Mouse (Mus musculus) kidney, postnatal 25 days (tissue): ENCODE results near the gene U2surp.

ENCODE experiments used
- DNase-seq, 2 experiments: peaks; one replicate each; pipeline ENCODE4 v3.0.0; 2021; ENCODE audit warnings: mixed read lengths in 2 of 2

U2surp gene

DNA sequence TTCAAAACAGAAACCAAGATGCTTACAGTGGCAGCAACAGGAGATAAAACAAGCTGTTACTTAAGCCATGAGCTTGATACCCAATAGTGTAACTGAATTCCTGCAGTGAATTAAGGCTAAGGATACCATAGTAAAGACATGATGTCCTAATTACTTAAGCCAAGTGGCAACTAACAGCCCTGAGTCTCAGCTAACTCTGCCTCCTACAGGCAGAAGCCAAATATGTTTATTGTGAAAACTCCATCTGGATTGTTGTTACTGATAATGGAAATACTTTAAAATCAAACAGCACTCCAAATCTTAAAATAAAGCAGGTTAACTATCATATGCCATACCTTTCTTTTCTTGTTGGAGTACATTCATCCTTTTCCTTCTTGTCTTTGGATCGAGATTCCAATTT is 47.8 kb downstream of the U2surp start:
- DNase-seq = no peak

GRCm38 (mm10) chr9:95451931-95452330 is 59.9 kb downstream of the U2surp start:
- no peak for DNase-seq

- DNase-seq = no peak
These were observed 61.2 kb downstream of the U2surp start for GRCm38 (mm10) chr9:95450586-95450985.

GRCm38 (mm10) chr9:95442321-95442731 is 69.5 kb downstream of the U2surp start:
- peak in 1 of 2 experiments; percentile 5 for DNase-seq

DNA sequence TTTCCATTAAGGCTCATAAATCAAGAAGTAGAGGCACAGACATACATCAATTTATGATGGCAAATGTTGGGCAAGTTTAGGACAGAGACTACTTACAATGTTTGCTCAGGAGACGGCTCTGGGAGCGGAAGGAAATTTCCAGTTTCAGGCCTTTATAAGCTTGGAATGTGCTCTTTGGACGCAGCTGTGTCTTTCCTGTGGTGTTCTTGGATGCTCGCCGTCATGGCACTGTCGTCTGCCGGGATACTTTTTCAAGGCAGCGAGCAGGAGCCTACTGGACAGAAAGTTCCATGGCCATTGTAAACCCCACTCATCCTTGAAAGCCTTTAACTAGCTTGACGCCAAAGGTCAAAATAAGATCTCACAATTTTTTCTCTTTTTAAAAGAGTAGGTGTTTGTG is 73.9 kb downstream of the U2surp start:
- DNase-seq = peak in 1 of 2 experiments; percentile 30

- DNase-seq = no peak
These were observed 75.5 kb downstream of the U2surp start for GRCm38 (mm10) chr9:95436294-95436613.

GRCm38 (mm10) chr9:95435506-95436293 is 76.1 kb downstream of the U2surp start:
- no peak for DNase-seq

DNA sequence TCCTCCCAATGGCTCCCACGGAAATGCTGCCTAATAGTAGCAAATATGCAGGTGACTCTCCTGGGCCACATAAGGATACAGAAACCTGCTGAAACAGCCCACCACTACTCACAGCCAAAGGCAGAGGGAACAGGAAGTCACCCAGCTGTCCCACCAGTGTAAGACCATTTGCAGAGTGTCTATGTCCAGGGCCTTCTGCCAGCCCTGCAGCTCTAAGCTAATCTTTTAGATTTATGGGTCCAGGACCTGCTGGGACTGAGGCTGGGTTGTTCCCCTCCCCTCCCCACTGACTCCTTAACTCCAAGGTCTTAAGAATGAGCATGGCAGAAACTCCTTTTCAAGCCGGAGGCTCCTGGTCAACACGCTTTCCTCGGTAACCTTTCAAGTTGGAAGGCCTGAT is 83.5 kb downstream of the U2surp start:
- DNase-seq = no peak

DNA sequence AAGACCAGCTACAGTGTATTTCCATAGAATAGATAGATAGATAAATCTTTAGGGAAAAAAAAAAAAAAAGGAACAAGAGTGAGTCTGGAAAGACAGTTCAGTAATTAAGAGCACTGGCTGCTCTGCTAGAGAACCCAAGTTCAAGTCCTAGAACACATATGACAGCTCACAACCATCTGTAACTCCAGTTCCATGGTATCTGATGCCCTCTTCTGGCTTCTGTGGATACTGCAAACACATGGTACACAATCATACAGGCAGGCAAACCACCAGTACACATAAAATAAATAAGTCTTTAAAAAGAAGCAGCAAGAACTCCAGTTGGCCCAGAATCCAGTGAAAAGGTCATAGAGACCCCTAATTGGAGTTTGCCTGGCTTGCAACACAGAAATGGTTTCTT is 97.9 kb downstream of the U2surp start:
- DNase-seq = no peak

GRCm38 (mm10) chr9:95412047-95412446 is 99.7 kb downstream of the U2surp start:
- DNase-seq = no peak

- peak; percentile 66 to 78 for DNase-seq
These were observed 104.1 kb downstream of the U2surp start for GRCm38 (mm10) chr9:95407586-95408220.
